Mouse (Mus musculus) heart, adult 11 months (tissue): ENCODE measurements around the gene Gpr82.

ENCODE experiments used
- DNase-seq: peaks from one replicate; pipeline ENCODE4 v3.0.0; 2022

The Gpr82 gene

GRCm38 (mm10) chrX:13661063-13661462 is at the start of gene Gpr82:
TSS of gene Gpr82 (plus strand) at chrX:13661363.
- DNase-seq: no peak

GRCm38 (mm10) chrX:13612115-13612514 is 49.0 kb upstream of the Gpr82 start:
- no peak for DNase-seq

GRCm38 (mm10) chrX:13616726-13617125 is 44.4 kb upstream of the Gpr82 start:
- peak; percentile 89 for DNase-seq

GRCm38 (mm10) chrX:13617294-13617693 is 43.9 kb upstream of the Gpr82 start:
- DNase-seq: no peak

GRCm38 (mm10) chrX:13618476-13618875 is 42.7 kb upstream of the Gpr82 start:
- DNase-seq: peak; percentile 89

- DNase-seq: peak; percentile 95
Measured at GRCm38 (mm10) chrX:13621473-13621872, 39.7 kb upstream of the Gpr82 start.

GRCm38 (mm10) chrX:13622654-13623053 is 38.5 kb upstream of the Gpr82 start:
- no peak for DNase-seq

- DNase-seq: no peak
Measured at GRCm38 (mm10) chrX:13631599-13632283, 29.4 kb upstream of the Gpr82 start, which contains the start of gene Gpr34. TSS of gene Gpr34 (plus strand) at chrX:13632089.

- peak; percentile 84 for DNase-seq
Measured at GRCm38 (mm10) chrX:13636398-13636797, 24.8 kb upstream of the Gpr82 start.

- no peak for DNase-seq
Measured at GRCm38 (mm10) chrX:13638894-13639293, 22.3 kb upstream of the Gpr82 start.

GRCm38 (mm10) chrX:13651889-13652288 is 9.3 kb upstream of the Gpr82 start:
- no peak for DNase-seq

GRCm38 (mm10) chrX:13652291-13652690 is 8.9 kb upstream of the Gpr82 start:
- no peak for DNase-seq

- DNase-seq: peak; percentile 94
Measured at GRCm38 (mm10) chrX:13655005-13655421, 6.2 kb upstream of the Gpr82 start.

GRCm38 (mm10) chrX:13655906-13656305 is 5.3 kb upstream of the Gpr82 start:
- no peak for DNase-seq

- no peak for DNase-seq
Measured at GRCm38 (mm10) chrX:13656721-13657120, 4.4 kb upstream of the Gpr82 start.

GRCm38 (mm10) chrX:13658616-13659140 is 2.5 kb upstream of the Gpr82 start:
- no peak for DNase-seq

GRCm38 (mm10) chrX:13659201-13659890 is 1.8 kb upstream of the Gpr82 start:
- no peak for DNase-seq

GRCm38 (mm10) chrX:13668867-13669266 is 7.7 kb downstream of the Gpr82 start:
- no peak for DNase-seq

- DNase-seq: no peak
Measured at GRCm38 (mm10) chrX:13670342-13670741, 9.2 kb downstream of the Gpr82 start.

GRCm38 (mm10) chrX:13673001-13673400 is 11.8 kb downstream of the Gpr82 start:
- DNase-seq: no peak

- no peak for DNase-seq
Measured at GRCm38 (mm10) chrX:13681748-13682147, 20.6 kb downstream of the Gpr82 start.

- DNase-seq: no peak
Measured at GRCm38 (mm10) chrX:13686589-13686988, 25.4 kb downstream of the Gpr82 start.

GRCm38 (mm10) chrX:13688356-13688755 is 27.2 kb downstream of the Gpr82 start:
- DNase-seq: no peak

- no peak for DNase-seq
Measured at GRCm38 (mm10) chrX:13691865-13692264, 30.7 kb downstream of the Gpr82 start.
